Comparison of ENCODE assay signal across 8 mouse cellular contexts in genomic region chr11:53849588-53850320, GRCm38 (mm10). TPM values are rescaled to one million over a fixed set of nuclear protein-coding genes. Genes with fewer than 3 reads are reported as not detected.
A peak's percentile ranks its signal among the peaks of the same experiment; 100 is the strongest.
DNase-seq lines count a peak whose midpoint lies in the region; ATAC-seq and TF ChIP-seq lines count a peak whose summit lies in the region.

No protein-coding gene starts in this region.

- intact Hi-C loops in gastrocnemius, postnatal 36 days (cut with DNase I) = loop anchor here (5.0 kb wide), 2 partner anchors 92 to 112 kb away; no protein-coding TSS in a partner anchor

- H3K27ac ChIP-seq in intestine, embryonic 16.5 days (ENCODE audit: low read length) = 0 out of 2 replicates have a peak overlapping the region, but pooled peaks have one; percentile 34
- no peak overlapping the region for H3K27ac ChIP-seq in limb, embryonic 11.5 days (replicated peaks; ENCODE audit: low read depth, low read length)
- no peak overlapping the region for H3K27ac ChIP-seq in midbrain, embryonic 16.5 days (ENCODE audit: low read length)
- no peak overlapping the region for H3K27ac ChIP-seq in spleen, adult 2 months (ENCODE audit: insufficient read depth, low read length)

- H3K4me1 ChIP-seq in intestine, embryonic 16.5 days (ENCODE audit: control insufficient read depth, insufficient read depth, low read length) = peaks cover 10% of the 10 kb centered on the region
- no peaks in the 10 kb centered on the region for H3K4me1 ChIP-seq in limb, embryonic 11.5 days (ENCODE audit: control insufficient read depth, insufficient read depth, low read length)
- no peaks in the 10 kb centered on the region; the same call in 1 of the 2 replicates for H3K4me1 ChIP-seq in midbrain, embryonic 16.5 days (ENCODE audit: control insufficient read depth, insufficient read depth, low read length)
- peaks cover 11% of the 10 kb centered on the region; the same call in 1 of the 2 replicates for H3K4me1 ChIP-seq in spleen, adult 2 months (ENCODE audit: control insufficient read depth, insufficient read depth, insufficient read length)

- peak overlapping the region; percentile 26; the same call in 1 of the 2 replicates for H3K9ac ChIP-seq in intestine, embryonic 16.5 days (ENCODE audit: low read depth, low read length)
- H3K9ac ChIP-seq in limb, embryonic 11.5 days (ENCODE audit: low read length) = no peak overlapping the region
- H3K9ac ChIP-seq in midbrain, embryonic 16.5 days (ENCODE audit: low read depth, low read length) = no peak overlapping the region

- peak; percentile 85 for TF ChIP-seq CTCF in spleen, adult 2 months (IDR thresholded peaks at IDR 0.05; ENCODE audit: extremely low read depth, insufficient read depth, insufficient read length, insufficient replicate concordance)

- no peak overlapping the region for H3K4me3 ChIP-seq in intestine, embryonic 16.5 days (ENCODE audit: low read length)
- no peak overlapping the region for H3K4me3 ChIP-seq in limb, embryonic 11.5 days (ENCODE audit: low read depth, low read length)
- no peak overlapping the region for H3K4me3 ChIP-seq in midbrain, embryonic 16.5 days (ENCODE audit: low read depth, low read length)
- H3K4me3 ChIP-seq in spleen, adult 2 months (ENCODE audit: extremely low read depth, insufficient read depth, insufficient read length) = no peak overlapping the region

- no peaks in the 10 kb centered on the region for H3K9me3 ChIP-seq in intestine, embryonic 16.5 days (ENCODE audit: control insufficient read depth, low read length)
- no peaks in the 10 kb centered on the region for H3K9me3 ChIP-seq in limb, embryonic 11.5 days (ENCODE audit: control insufficient read depth, low read length)
- H3K9me3 ChIP-seq in midbrain, embryonic 16.5 days (replicated peaks; ENCODE audit: control insufficient read depth, low read length, poor library complexity, severe bottlenecking) = no peaks in the 10 kb centered on the region

- no peak for ATAC-seq in CD4-positive, CD25-positive, alpha-beta regulatory T cell, adult 4 months
- peak; percentile 78 for ATAC-seq in intestine, embryonic 16.5 days
- ATAC-seq in limb, embryonic 11.5 days (ENCODE audit: insufficient number of reproducible peaks, low FRiP score, low TSS enrichment, low read depth) = peak; percentile 80
- ATAC-seq in midbrain, embryonic 16.5 days = 0 out of 2 replicates have a peak, but pooled peaks have one; percentile 51

- H3K27me3 ChIP-seq in intestine, embryonic 16.5 days (replicated peaks; ENCODE audit: control insufficient read depth, insufficient read depth, low read length) = no peaks in the 10 kb centered on the region
- H3K27me3 ChIP-seq in limb, embryonic 11.5 days (ENCODE audit: control insufficient read depth, insufficient read depth, low read length) = no peaks in the 10 kb centered on the region
- no peaks in the 10 kb centered on the region for H3K27me3 ChIP-seq in midbrain, embryonic 16.5 days (ENCODE audit: control insufficient read depth, insufficient read depth, low read depth, low read length)
- no peaks in the 10 kb centered on the region for H3K27me3 ChIP-seq in spleen, adult 2 months (ENCODE audit: control insufficient read depth, insufficient read depth, low read length)

- H3K36me3 ChIP-seq in intestine, embryonic 16.5 days (ENCODE audit: control insufficient read depth, insufficient read depth, low read length) = no peaks in the 10 kb centered on the region
- no peaks in the 10 kb centered on the region for H3K36me3 ChIP-seq in limb, embryonic 11.5 days (ENCODE audit: control insufficient read depth, insufficient read depth, low read length)
- H3K36me3 ChIP-seq in midbrain, embryonic 16.5 days (ENCODE audit: control insufficient read depth, insufficient read depth, low read length) = no peaks in the 10 kb centered on the region
- no peaks in the 10 kb centered on the region for H3K36me3 ChIP-seq in spleen, adult 2 months (ENCODE audit: control insufficient read depth, insufficient read depth, low read length)

- WGBS in intestine, embryonic 16.5 days = 30% methylated on average over 9 of the region's 9 CpGs
- 23% methylated on average over 9 of the region's 9 CpGs for WGBS in limb, embryonic 11.5 days
- WGBS in midbrain, embryonic 16.5 days = 30% methylated on average over 9 of the region's 9 CpGs
- 53% methylated on average over 9 of the region's 9 CpGs for WGBS in spleen, adult 2 months

- H3K4me2 ChIP-seq in intestine, embryonic 16.5 days (ENCODE audit: low read depth, low read length) = no peak overlapping the region
- H3K4me2 ChIP-seq in limb, embryonic 11.5 days (ENCODE audit: low read depth, severe bottlenecking) = no peak overlapping the region
- no peak overlapping the region for H3K4me2 ChIP-seq in midbrain, embryonic 16.5 days (ENCODE audit: low read length)

- no peak for TF ChIP-seq POLR2A in spleen, adult 2 months (IDR thresholded peaks at IDR 0.05; ENCODE audit: low read depth, low read length)

- peak; percentile 82 for DNase-seq in CD4-positive, CD25-positive, alpha-beta regulatory T cell, adult 2 months (ENCODE audit: low read depth, low spot score)
- DNase-seq in embryo, embryonic 11 days = peak; percentile 85
- peak; percentile 77 to 84 for DNase-seq in gastrocnemius, postnatal 36 days
- DNase-seq in limb, embryonic 11.5 days (ENCODE audit: low spot score) = peak; percentile 84
- DNase-seq in spleen, adult 2 months (ENCODE audit: low read depth in 1 of 2, low spot score in 2 of 2) = peak; percentile 41 to 79

RNA-seq across cellular contexts. Expression of gene Gm12216, which starts 9.3 kb away (rescaled TPM):
- polyA plus RNA-seq in CD4-positive, CD25-positive, alpha-beta regulatory T cell, adult 4 months (2017; shearing (Covaris generic)) = 10 to 100 TPM; 31.5 to 32.1 TPM
- 1 to 10 TPM; 1.6 to 2.1 TPM for total RNA-seq in gastrocnemius, postnatal 36 days (2021)
- polyA plus RNA-seq in intestine, embryonic 16.5 days (2015; fragmentation: Nextera tagmentation; extraction: Ambion mirVana) = 1.7 and 2.4 TPM in 2 replicates
- polyA plus RNA-seq in limb, embryonic 11.5 days (2014; fragmentation: Nextera tagmentation; extraction: Ambion mirVana) = 0.47 TPM in 1 of 2 replicates, not detected in the other
- 0.31 and 0.39 TPM in 2 replicates for polyA plus RNA-seq in midbrain, embryonic 16.5 days (2015; fragmentation: Nextera tagmentation; extraction: Ambion mirVana)
- 6.9 and 8.1 TPM in 2 replicates for polyA plus RNA-seq in spleen, adult 2 months (2012; rRNA removed)

RNA-seq across cellular contexts. Expression of gene Slc22a5, which starts 41.7 kb away (rescaled TPM):
- polyA plus RNA-seq in CD4-positive, CD25-positive, alpha-beta regulatory T cell, adult 4 months (2017; shearing (Covaris generic)) = 10 to 100 TPM; 25.9 to 29.3 TPM
- 10 to 100 TPM in 1 of 2 experiments, 1 to 10 TPM in 1; 7.7 to 12.8 TPM for total RNA-seq in gastrocnemius, postnatal 36 days (2021)
- 13.7 and 18.1 TPM in 2 replicates for polyA plus RNA-seq in intestine, embryonic 16.5 days (2015; fragmentation: Nextera tagmentation; extraction: Ambion mirVana)
- 5.3 and 6.6 TPM in 2 replicates for polyA plus RNA-seq in limb, embryonic 11.5 days (2014; fragmentation: Nextera tagmentation; extraction: Ambion mirVana)
- 10.1 and 11.0 TPM in 2 replicates for polyA plus RNA-seq in midbrain, embryonic 16.5 days (2015; fragmentation: Nextera tagmentation; extraction: Ambion mirVana)
- 8.9 and 10.3 TPM in 2 replicates for polyA plus RNA-seq in spleen, adult 2 months (2012; rRNA removed)
